Mouse (Mus musculus) spleen, adult 2 months (tissue): ENCODE results near the gene Kxd1. TPM values are rescaled to one million over a fixed set of nuclear protein-coding genes. Genes with fewer than 3 reads are reported as not detected.

Source experiments
- DNase-seq, 2 experiments: peaks; one replicate each; pipeline versions ENCODE4 v3.0.0 to v3.0.0-alpha.2; 2012 to 2021; ENCODE audit warnings: low spot score in 2 of 2, low read depth in 1 of 2
- H3K27ac ChIP-seq: fragments of 200-500 bp; 2 replicates; pipeline ENCODE4 v1.5.1; 2012; ENCODE audit warnings: low read length, inconsistent platforms; ENCODE audit not compliant: insufficient read depth
- H3K27me3 ChIP-seq: fragments of 200-500 bp; 2 replicates; pipeline ENCODE4 v1.6.1; 2012; ENCODE audit warnings: mild to moderate bottlenecking, moderate library complexity, low read length, inconsistent platforms; ENCODE audit not compliant: control insufficient read depth, insufficient read depth
- H3K36me3 ChIP-seq: fragments of 200-500 bp; 2 replicates; pipeline ENCODE4 v1.6.1; 2012; ENCODE audit warnings: mild to moderate bottlenecking, low read length, inconsistent platforms; ENCODE audit not compliant: control insufficient read depth, insufficient read depth
- H3K4me1 ChIP-seq: fragments of 200-500 bp; 2 replicates; pipeline ENCODE4 v1.6.1; 2011; ENCODE audit warnings: inconsistent platforms; ENCODE audit not compliant: control insufficient read depth, insufficient read depth, insufficient read length
- H3K4me3 ChIP-seq: fragments of 200-500 bp; 2 replicates; pipeline ENCODE4 v1.5.1; 2011; ENCODE audit warnings: mild to moderate bottlenecking, inconsistent platforms; ENCODE audit not compliant: insufficient read depth, insufficient read length; ENCODE audit errors: extremely low read depth
- CTCF ChIP-seq: fragments of 200-500 bp; IDR thresholded peaks from 2 replicates; pipeline ENCODE4 v1.5.1; 2011; ENCODE audit warnings: mild to moderate bottlenecking, inconsistent platforms; ENCODE audit not compliant: insufficient read depth, insufficient read length, insufficient replicate concordance; ENCODE audit errors: extremely low read depth
- POLR2A ChIP-seq: fragments of 200-500 bp; IDR thresholded peaks from 2 replicates; pipeline ENCODE4 v1.6.1; 2011; ENCODE audit warnings: low read depth, low read length, inconsistent platforms
- WGBS: fragments of 180-500 bp; shearing (Covaris S2); methylation state at CpG from one replicate; pipeline ENCODE4 v1.1.7; 2018; 5-methylcytosine and 5-hydroxymethylcytosine counted together
- polyA plus RNA-seq: library from polyadenylated mRNA; depleted of rRNA; stranded (reverse); fragments of >200 nt; gene quantifications from 2 replicates; pipeline ENCODE4 v1.2.3, GENCODE M21; 2012

The Kxd1 gene
- polyA plus RNA-seq, 1 experiment = 50.2 TPM

DNA sequence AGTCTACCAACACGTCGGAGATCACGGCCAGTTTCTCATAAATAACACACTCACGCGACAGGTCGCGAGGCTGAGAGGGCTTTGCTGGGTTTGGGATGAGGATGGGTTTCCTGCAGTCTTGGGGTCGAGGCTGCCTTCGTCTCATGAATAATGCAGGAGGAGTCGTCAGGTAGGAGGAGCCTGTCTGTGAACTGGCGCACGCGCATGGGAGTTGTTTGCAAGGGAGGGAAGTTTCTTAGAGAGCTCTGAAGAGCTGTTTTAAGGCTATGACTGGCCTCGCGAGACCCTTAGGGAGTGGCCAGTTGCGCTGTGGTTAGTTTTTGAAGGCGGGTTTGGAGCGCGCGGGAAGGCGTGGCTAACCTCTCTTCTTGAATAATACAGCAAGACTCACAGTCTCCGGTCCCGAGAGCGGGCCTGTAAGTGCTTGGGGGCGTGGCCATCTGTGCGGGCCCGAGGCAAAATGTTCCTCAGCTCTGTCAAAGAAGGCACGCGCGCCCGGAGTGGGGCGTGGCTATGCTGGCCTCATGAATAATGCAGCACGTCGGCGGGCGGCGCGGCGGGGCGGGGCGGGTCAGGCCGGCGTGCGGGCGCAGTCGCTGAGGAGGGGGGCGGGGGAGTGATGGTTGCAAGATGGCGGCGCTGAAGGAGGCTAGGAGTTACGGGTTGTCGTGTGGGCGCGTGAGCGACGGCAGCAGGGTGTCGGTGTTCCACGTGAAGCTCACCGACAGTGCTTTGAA is 11.5 kb upstream of the Kxd1 start, which contains the start of gene Ell:
Gene Ell (plus strand): TSS at position 381 of the 737 bp plus-strand sequence.
- Histone ChIP-seq H3K36me3 (peaks cover 5% of the 10 kb centered on the region), H3K27me3 (no peaks in the 10 kb centered on the region), H3K27ac (peak within 1 kb of the TSS; percentile 91), H3K4me3 (peak within 1 kb of the TSS; percentile 90), H3K4me1 (peaks cover 13% of the 10 kb centered on the region; the same call in 1 of the 2 replicates)
- WGBS = under 1% methylated on average over 58 of the region's 58 CpGs
- DNase-seq = peak; percentile 97 to 99
- TF ChIP-seq POLR2A (peak; percentile 75), CTCF (no peak)

DNA sequence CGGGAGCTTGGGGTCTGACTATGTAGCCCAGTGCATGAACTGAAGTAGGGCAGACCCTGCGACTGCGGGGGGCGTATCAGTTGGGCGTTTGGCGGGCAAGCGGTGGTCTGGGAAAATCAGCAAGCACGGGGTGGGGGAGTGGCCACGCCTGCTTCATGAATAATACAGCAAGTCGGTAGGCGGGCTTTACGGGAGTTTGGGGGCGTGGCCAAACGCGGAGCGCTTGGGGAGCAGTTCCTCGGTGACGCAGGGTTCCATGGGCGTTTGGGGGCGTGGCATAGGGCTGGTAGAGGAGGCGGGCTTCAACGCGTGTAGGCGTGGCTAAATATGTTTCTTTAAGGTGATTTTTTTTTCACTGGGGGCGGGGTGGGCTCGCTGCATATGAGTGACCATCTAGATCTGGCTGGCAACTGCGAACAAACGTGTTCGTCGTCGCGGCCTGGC is 10.9 kb upstream of the Kxd1 start:
- Histone ChIP-seq H3K4me1 (peaks cover 13% of the 10 kb centered on the region; the same call in 1 of the 2 replicates), H3K4me3 (peak overlapping the region; percentile 90), H3K27me3 (no peaks in the 10 kb centered on the region), H3K36me3 (peaks cover 10% of the 10 kb centered on the region), H3K27ac (peak overlapping the region; percentile 91)
- no peak for TF ChIP-seq CTCF
- no peak for TF ChIP-seq POLR2A
- WGBS = 1% methylated on average over 32 of the region's 32 CpGs
- DNase-seq = peak; percentile 96 to 99

DNA sequence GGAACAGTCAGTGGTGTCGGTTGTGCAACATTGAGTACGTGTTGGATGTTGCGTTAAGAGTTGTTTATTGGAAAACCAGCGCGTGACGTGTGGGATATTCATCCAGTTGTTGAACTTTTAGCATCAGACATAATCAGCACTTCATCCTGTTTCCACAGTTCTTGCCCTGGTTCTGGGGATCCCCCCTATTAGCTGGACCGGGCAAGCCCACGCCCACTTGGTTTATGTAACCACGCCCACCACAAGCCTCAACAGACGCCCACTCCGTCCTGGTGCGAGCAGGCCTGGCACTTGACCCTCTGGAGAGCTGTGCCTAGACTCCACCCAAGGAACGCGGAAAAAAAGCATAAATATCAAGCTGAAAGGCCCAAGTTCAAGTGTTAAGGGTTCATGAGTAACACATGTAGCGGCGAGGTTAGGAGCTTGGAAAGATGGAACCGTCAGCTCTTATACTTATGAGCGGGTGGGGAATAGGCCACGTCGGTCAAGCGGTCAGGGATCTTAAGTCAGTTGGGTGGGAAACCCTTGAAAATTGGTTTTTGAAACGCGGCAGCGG is 10.3 kb upstream of the Kxd1 start:
- H3K4me3 ChIP-seq = peak overlapping the region; percentile 67
- WGBS = 21% methylated on average over 24 of the region's 24 CpGs
- H3K36me3 ChIP-seq = peaks cover 10% of the 10 kb centered on the region
- peaks cover 13% of the 10 kb centered on the region; the same call in 1 of the 2 replicates for H3K4me1 ChIP-seq
- H3K27ac ChIP-seq = peak overlapping the region; percentile 74
- peak in 1 of 2 experiments; percentile 53 for DNase-seq
- H3K27me3 ChIP-seq = no peaks in the 10 kb centered on the region
- TF ChIP-seq POLR2A (no peak), CTCF (no peak)

DNA sequence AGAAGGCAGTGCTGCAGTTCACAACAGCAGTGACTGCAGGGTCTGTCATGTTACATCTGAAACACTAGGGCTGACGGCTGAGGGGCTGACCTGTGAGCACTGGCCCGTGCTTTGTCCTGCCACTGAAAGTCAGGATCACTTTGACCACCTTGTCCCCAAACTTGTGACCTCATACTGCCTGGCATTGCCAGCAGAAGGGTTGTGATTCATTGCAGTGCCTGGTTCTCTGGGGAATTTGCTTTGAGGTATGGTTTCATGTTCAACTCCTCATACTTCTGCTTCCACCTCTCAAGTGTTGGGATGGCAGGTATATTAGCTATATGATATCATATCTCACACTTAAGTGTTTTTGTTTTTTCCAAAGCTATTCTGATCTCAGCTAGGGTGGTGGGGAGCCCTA is 7.9 kb upstream of the Kxd1 start:
- Histone ChIP-seq H3K27ac (no peak overlapping the region), H3K36me3 (peaks cover 28% of the 10 kb centered on the region), H3K4me3 (no peak overlapping the region), H3K4me1 (peaks cover 13% of the 10 kb centered on the region; the same call in 1 of the 2 replicates), H3K27me3 (no peaks in the 10 kb centered on the region)
- no peak for DNase-seq
- no peak for TF ChIP-seq CTCF
- no peak for TF ChIP-seq POLR2A
- WGBS = 95% methylated on average over 2 of the region's 2 CpGs

DNA sequence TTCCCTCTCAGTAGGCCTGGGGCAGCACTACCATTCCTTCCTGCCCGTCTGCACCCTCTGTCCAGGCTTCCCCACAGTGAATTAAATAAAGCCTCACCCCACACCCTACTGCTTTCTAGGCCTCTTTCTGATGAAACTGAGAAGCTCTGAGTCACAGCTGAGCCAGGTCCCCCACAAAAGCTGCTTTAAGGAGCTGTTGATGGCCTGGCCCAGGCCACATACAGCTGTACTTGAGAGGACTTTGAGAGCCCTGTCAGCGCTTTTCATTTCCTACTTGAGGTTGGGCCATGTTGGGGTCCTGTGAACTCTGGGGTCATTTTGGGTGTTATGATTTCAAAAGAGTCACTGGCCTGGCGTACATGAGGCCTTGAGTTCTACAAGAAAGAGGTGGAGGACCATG is 7.5 kb upstream of the Kxd1 start:
- no peak overlapping the region for H3K27ac ChIP-seq
- TF ChIP-seq POLR2A (no peak), CTCF (no peak)
- H3K36me3 ChIP-seq = peaks cover 29% of the 10 kb centered on the region
- no peak overlapping the region for H3K4me3 ChIP-seq
- DNase-seq = no peak
- H3K27me3 ChIP-seq = no peaks in the 10 kb centered on the region
- H3K4me1 ChIP-seq = peaks cover 8% of the 10 kb centered on the region; the same call in 1 of the 2 replicates
- 93% methylated on average over 3 of the region's 3 CpGs for WGBS

DNA sequence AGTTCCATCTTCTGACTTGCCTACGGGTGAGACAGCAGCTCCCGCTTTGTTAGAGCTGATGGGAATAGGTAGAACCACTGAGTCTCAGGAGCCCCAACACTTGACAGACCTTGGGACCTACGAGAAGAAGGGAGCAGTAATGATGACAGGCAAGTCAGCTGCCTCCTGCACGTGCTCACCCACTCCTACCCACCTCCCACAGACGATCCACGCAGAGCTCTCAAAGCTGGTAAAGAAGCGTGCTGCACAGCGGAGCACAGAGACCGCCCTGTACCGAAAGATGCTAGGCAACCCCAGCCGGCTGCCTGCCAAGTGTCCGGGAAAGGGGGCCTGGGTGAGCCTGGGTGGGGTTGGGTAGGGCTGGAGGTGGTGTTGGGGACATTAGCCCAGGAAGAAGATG is 6.5 kb upstream of the Kxd1 start:
- peaks cover 8% of the 10 kb centered on the region; the same call in 1 of the 2 replicates for H3K4me1 ChIP-seq
- DNase-seq = no peak
- TF ChIP-seq CTCF = no peak
- TF ChIP-seq POLR2A = no peak
- no peak overlapping the region for H3K4me3 ChIP-seq
- H3K27me3 ChIP-seq = no peaks in the 10 kb centered on the region
- peaks cover 32% of the 10 kb centered on the region for H3K36me3 ChIP-seq
- WGBS = 96% methylated on average over 12 of the region's 12 CpGs
- no peak overlapping the region for H3K27ac ChIP-seq
